Mouse (Mus musculus) liver, embryonic 13.5 days (tissue): ENCODE measurements at regions not wholly inside any gene's neighbourhood (a gene's known extent, or its start where the extent isn't known, plus 50 kb on each side); places are given as distances from the start of the nearest gene placed in this dataset.

Source experiments
- ATAC-seq: fragments of 200-750 bp; cut with Nextera tagmentation; 2 replicates; pipeline ENCODE4 v1.8.0; 2017; ENCODE audit warnings: low read depth, mild to moderate bottlenecking, moderate number of reproducible peaks, moderate library complexity
- DNase-seq: peaks from one replicate; pipeline ENCODE4 v3.0.0; 2022
- H3K27ac ChIP-seq: fragments of 300-500 bp; sonication (generic); 2 replicates; pipeline ENCODE4 v1.5.1; 2015; ENCODE audit warnings: moderate library complexity, mild to moderate bottlenecking, inconsistent platforms
- H3K27me3 ChIP-seq: fragments of 300-500 bp; sonication (generic); 2 replicates; pipeline ENCODE4 v1.6.1; 2015; ENCODE audit warnings: mild to moderate bottlenecking, inconsistent platforms
- H3K36me3 ChIP-seq: fragments of 300-500 bp; sonication (generic); 2 replicates; pipeline ENCODE4 v1.6.1; 2015; ENCODE audit warnings: mild to moderate bottlenecking, inconsistent platforms
- H3K4me1 ChIP-seq: fragments of 300-500 bp; sonication (generic); replicated peaks from 2 replicates; pipeline ENCODE4 v1.6.1; 2015; ENCODE audit warnings: inconsistent platforms
- H3K4me2 ChIP-seq: fragments of 300-500 bp; sonication (generic); 2 replicates; pipeline ENCODE4 v1.6.1; 2015; ENCODE audit warnings: inconsistent platforms, mild to moderate bottlenecking, moderate library complexity
- H3K4me3 ChIP-seq: fragments of 300-500 bp; sonication (generic); replicated peaks from 2 replicates; pipeline ENCODE4 v1.5.1; 2015; ENCODE audit warnings: mild to moderate bottlenecking, inconsistent platforms
- H3K9ac ChIP-seq: fragments of 300-500 bp; sonication (generic); 2 replicates; pipeline ENCODE4 v1.6.1; 2015; ENCODE audit warnings: mild to moderate bottlenecking, inconsistent platforms
- H3K9me3 ChIP-seq: fragments of 300-500 bp; sonication (generic); replicated peaks from 2 replicates; pipeline ENCODE4 v1.6.1; 2016; ENCODE audit warnings: inconsistent platforms
- WGBS: fragments of 180-500 bp; shearing (Covaris S2); methylation state at CpG from one replicate; pipeline ENCODE4 v1.1.7; 2015; ENCODE audit not compliant: insufficient replicate concordance; 5-methylcytosine and 5-hydroxymethylcytosine counted together

- Histone ChIP-seq H3K27me3 (no peaks in the 10 kb centered on the region), H3K9ac (no peak overlapping the region), H3K4me3 (no peak overlapping the region), H3K27ac (no peak overlapping the region), H3K4me2 (no peak overlapping the region), H3K9me3 (no peaks in the 10 kb centered on the region), H3K4me1 (no peaks in the 10 kb centered on the region), H3K36me3 (no peaks in the 10 kb centered on the region)
- 57% methylated on average over 6 of the region's 6 CpGs for WGBS
- ATAC-seq (no peak), DNase-seq (no peak)
Measured at GRCm38 (mm10) chr10:24445036-24445435, 150.2 kb upstream of the Ccn2 start.

DNA sequence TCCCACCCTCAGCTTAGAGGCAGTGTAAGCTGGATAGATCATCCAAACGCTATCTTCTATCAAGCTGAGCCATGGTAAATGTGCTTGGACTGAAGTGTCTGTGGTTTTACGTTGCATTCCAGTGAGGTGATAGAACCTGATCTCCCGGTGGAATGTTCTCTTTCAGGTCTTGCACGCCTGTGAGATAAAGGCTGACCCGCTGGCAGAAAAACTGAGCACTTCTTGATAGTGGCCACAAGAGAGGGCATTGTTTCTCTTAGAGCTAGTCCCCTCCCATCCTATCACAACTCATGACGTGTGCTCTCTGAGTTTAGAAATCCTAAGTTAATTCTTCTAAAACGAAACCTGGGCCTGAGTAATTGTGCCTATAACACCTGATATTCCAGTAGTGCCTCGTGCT is 149.1 kb upstream of the Ccn2 start:
- no peaks in the 10 kb centered on the region for H3K4me1 ChIP-seq
- DNase-seq (no peak), ATAC-seq (no peak)
- no peak overlapping the region for H3K9ac ChIP-seq
- H3K4me2 ChIP-seq = no peak overlapping the region
- no peak overlapping the region for H3K27ac ChIP-seq
- no peaks in the 10 kb centered on the region for H3K27me3 ChIP-seq
- no peaks in the 10 kb centered on the region for H3K36me3 ChIP-seq
- H3K9me3 ChIP-seq = no peaks in the 10 kb centered on the region
- H3K4me3 ChIP-seq = no peak overlapping the region
- 45% methylated on average over 8 of the region's 8 CpGs for WGBS

DNA sequence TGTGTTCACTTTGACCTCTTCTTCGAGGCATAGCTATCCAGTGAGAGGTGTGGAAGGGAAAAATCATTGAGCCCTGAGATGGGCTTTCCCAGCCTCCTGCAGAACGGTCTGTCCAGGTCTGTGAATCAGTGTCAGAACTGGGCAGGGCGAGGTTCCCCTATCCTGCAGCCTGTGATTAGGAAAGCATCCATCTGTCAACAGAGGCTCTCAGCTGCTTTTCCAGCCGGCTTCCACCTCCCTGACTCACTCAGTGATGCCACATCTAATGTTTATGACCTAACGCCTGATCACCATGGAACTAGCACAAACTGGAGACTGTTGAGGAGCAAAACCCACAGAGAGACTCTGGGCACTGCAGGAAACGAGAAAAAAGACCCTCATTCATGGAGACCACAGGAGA is 148.1 kb upstream of the Ccn2 start:
- Histone ChIP-seq H3K27ac (no peak overlapping the region), H3K4me1 (no peaks in the 10 kb centered on the region), H3K9ac (no peak overlapping the region), H3K27me3 (no peaks in the 10 kb centered on the region), H3K9me3 (no peaks in the 10 kb centered on the region), H3K4me3 (no peak overlapping the region), H3K4me2 (no peak overlapping the region), H3K36me3 (no peaks in the 10 kb centered on the region)
- 41% methylated on average over 6 of the region's 6 CpGs for WGBS
- DNase-seq = no peak
- no peak for ATAC-seq

- H3K27ac ChIP-seq = no peak overlapping the region
- H3K9me3 ChIP-seq = no peaks in the 10 kb centered on the region
- WGBS = 46% methylated on average over 9 of the region's 9 CpGs
- H3K4me2 ChIP-seq = no peak overlapping the region
- DNase-seq (no peak), ATAC-seq (no peak)
- H3K4me1 ChIP-seq = no peaks in the 10 kb centered on the region
- H3K27me3 ChIP-seq = no peaks in the 10 kb centered on the region
- no peak overlapping the region for H3K4me3 ChIP-seq
- no peaks in the 10 kb centered on the region for H3K36me3 ChIP-seq
- H3K9ac ChIP-seq = no peak overlapping the region
Measured at GRCm38 (mm10) chr10:24448001-24448561, 147.2 kb upstream of the Ccn2 start.

GRCm38 (mm10) chr10:24453507-24453906 is 141.7 kb upstream of the Ccn2 start:
- no peak for DNase-seq
- Histone ChIP-seq H3K9ac (no peak overlapping the region), H3K27me3 (no peaks in the 10 kb centered on the region), H3K4me2 (no peak overlapping the region), H3K36me3 (no peaks in the 10 kb centered on the region), H3K4me3 (no peak overlapping the region), H3K27ac (no peak overlapping the region), H3K4me1 (no peaks in the 10 kb centered on the region), H3K9me3 (no peaks in the 10 kb centered on the region)
- ATAC-seq = no peak
- WGBS = 73% methylated on average over 4 of the region's 4 CpGs

GRCm38 (mm10) chr10:24458667-24459066 is 136.6 kb upstream of the Ccn2 start:
- 54% methylated on average over 2 of the region's 2 CpGs for WGBS
- no peaks in the 10 kb centered on the region for H3K4me1 ChIP-seq
- DNase-seq = no peak
- no peaks in the 10 kb centered on the region for H3K36me3 ChIP-seq
- no peak for ATAC-seq
- H3K4me3 ChIP-seq = no peak overlapping the region
- H3K27ac ChIP-seq = no peak overlapping the region
- H3K27me3 ChIP-seq = no peaks in the 10 kb centered on the region
- H3K9ac ChIP-seq = no peak overlapping the region
- H3K4me2 ChIP-seq = no peak overlapping the region
- H3K9me3 ChIP-seq = no peaks in the 10 kb centered on the region

- Histone ChIP-seq H3K36me3 (no peaks in the 10 kb centered on the region), H3K27ac (no peak overlapping the region), H3K4me1 (no peaks in the 10 kb centered on the region), H3K9me3 (no peaks in the 10 kb centered on the region), H3K27me3 (no peaks in the 10 kb centered on the region), H3K4me2 (no peak overlapping the region), H3K4me3 (no peak overlapping the region), H3K9ac (no peak overlapping the region)
- ATAC-seq = no peak
- WGBS = 74% methylated on average over 1 of the region's 1 CpGs
- DNase-seq = no peak
Measured at GRCm38 (mm10) chr10:24463873-24464272, 131.4 kb upstream of the Ccn2 start.

DNA sequence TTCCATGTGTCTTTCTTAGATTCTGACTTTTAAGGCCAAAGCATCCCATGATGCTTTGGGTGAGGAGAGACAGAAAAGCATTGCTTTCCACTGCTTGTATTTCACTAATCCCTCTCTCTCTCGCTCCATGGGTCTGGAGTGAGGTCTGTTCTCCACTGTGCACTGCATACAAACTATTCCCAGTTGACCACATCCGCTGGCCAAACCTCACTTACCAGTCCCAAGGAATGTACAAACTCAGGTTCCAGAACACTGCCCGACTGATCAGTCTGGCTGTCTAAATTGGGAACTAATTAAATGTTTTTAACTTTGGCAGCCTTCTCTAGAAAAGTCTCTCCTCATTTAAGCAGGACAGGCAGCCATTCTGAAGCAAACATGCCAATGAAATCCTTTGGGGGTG is 130.9 kb upstream of the Ccn2 start:
- WGBS = 56% methylated on average over 3 of the region's 3 CpGs
- H3K9me3 ChIP-seq = no peaks in the 10 kb centered on the region
- ATAC-seq (no peak), DNase-seq (no peak)
- H3K9ac ChIP-seq = no peak overlapping the region
- H3K36me3 ChIP-seq = no peaks in the 10 kb centered on the region
- no peaks in the 10 kb centered on the region for H3K4me1 ChIP-seq
- no peak overlapping the region for H3K27ac ChIP-seq
- no peak overlapping the region for H3K4me3 ChIP-seq
- no peaks in the 10 kb centered on the region for H3K27me3 ChIP-seq
- no peak overlapping the region for H3K4me2 ChIP-seq

- Histone ChIP-seq H3K4me1 (no peaks in the 10 kb centered on the region), H3K4me2 (no peak overlapping the region), H3K27me3 (no peaks in the 10 kb centered on the region), H3K36me3 (no peaks in the 10 kb centered on the region), H3K4me3 (no peak overlapping the region), H3K27ac (no peak overlapping the region), H3K9ac (no peak overlapping the region), H3K9me3 (no peaks in the 10 kb centered on the region)
- no peak for DNase-seq
- WGBS = 69% methylated on average over 1 of the region's 1 CpGs
- no peak for ATAC-seq
Measured at GRCm38 (mm10) chr10:24469741-24470140, 125.5 kb upstream of the Ccn2 start.

GRCm38 (mm10) chr10:24471521-24471920 is 123.7 kb upstream of the Ccn2 start:
- Histone ChIP-seq H3K9ac (no peak overlapping the region), H3K27me3 (no peaks in the 10 kb centered on the region), H3K36me3 (no peaks in the 10 kb centered on the region), H3K4me1 (no peaks in the 10 kb centered on the region), H3K4me2 (no peak overlapping the region), H3K9me3 (no peaks in the 10 kb centered on the region), H3K27ac (no peak overlapping the region), H3K4me3 (no peak overlapping the region)
- no peak for ATAC-seq
- DNase-seq = no peak
- 51% methylated on average over 2 of the region's 2 CpGs for WGBS

DNA sequence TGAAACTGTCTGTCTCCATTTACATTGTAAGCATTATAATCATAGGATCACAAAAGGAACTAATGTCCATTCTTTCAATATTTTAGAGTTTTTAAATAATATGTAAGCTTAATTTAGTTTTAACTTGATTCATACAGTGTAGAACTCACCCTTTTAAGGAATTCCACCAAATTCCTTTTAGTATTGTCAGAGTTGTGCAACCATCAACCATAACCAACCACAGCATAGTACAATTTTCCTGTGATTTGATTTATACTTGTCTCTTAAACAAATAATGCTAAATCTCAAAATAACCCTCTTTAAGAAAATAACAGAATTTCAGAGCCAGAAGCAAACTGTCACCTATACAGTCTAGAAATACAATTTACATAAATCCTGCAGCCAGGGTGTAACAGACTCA is 119.0 kb upstream of the Ccn2 start:
- H3K9me3 ChIP-seq = no peaks in the 10 kb centered on the region
- no peaks in the 10 kb centered on the region for H3K36me3 ChIP-seq
- no peaks in the 10 kb centered on the region for H3K27me3 ChIP-seq
- H3K9ac ChIP-seq = no peak overlapping the region
- DNase-seq (no peak), ATAC-seq (no peak)
- no peak overlapping the region for H3K27ac ChIP-seq
- no peak overlapping the region for H3K4me2 ChIP-seq
- no peak overlapping the region for H3K4me3 ChIP-seq
- H3K4me1 ChIP-seq = no peaks in the 10 kb centered on the region

- no peaks in the 10 kb centered on the region for H3K36me3 ChIP-seq
- WGBS = 69% methylated on average over 2 of the region's 2 CpGs
- H3K9me3 ChIP-seq = no peaks in the 10 kb centered on the region
- no peaks in the 10 kb centered on the region for H3K27me3 ChIP-seq
- no peak overlapping the region for H3K4me3 ChIP-seq
- DNase-seq (no peak), ATAC-seq (no peak)
- no peak overlapping the region for H3K9ac ChIP-seq
- H3K4me1 ChIP-seq = no peaks in the 10 kb centered on the region
- no peak overlapping the region for H3K4me2 ChIP-seq
- no peak overlapping the region for H3K27ac ChIP-seq
Measured at GRCm38 (mm10) chr10:24478535-24478934, 116.7 kb upstream of the Ccn2 start.
